Mouse (Mus musculus) adrenal gland, adult (tissue): ENCODE measurements around the gene Pno1.
A peak's percentile ranks its signal among the peaks of the same experiment; 100 is the strongest.
"Not testable (repeated sequence)": the region's sequence is repeated elsewhere in the genome, so short reads cannot be mapped to it uniquely, and the experiment has no call there.

ENCODE experiments used
- DNase-seq, 2 experiments: peaks; one replicate each; pipeline ENCODE4 v3.0.0; 2022 to 2023; ENCODE audit warnings: low spot score in 1 of 2; ENCODE audit not compliant: inconsistent age in 2 of 2

Pno1 gene

GRCm38 (mm10) chr11:17211258-17212140, at the start of gene Pno1:
Pno1 (minus strand) TSS chr11:17211568.
- peak; percentile 97 to 99 for DNase-seq

GRCm38 (mm10) chr11:17257861-17258260, 46.5 kb upstream of the Pno1 start:
- no peak for DNase-seq

- DNase-seq = peak; percentile 95 to 97
These were observed 46.1 kb upstream of the Pno1 start, which contains the start of gene C1d for GRCm38 (mm10) chr11:17257443-17257842. C1d (plus strand) TSS chr11:17257579.

GRCm38 (mm10) chr11:17256813-17257365, 45.5 kb upstream of the Pno1 start:
- DNase-seq = peak; percentile 23 to 53

- DNase-seq = no peak
These were observed 37.3 kb upstream of the Pno1 start for GRCm38 (mm10) chr11:17248715-17249114.

- not testable (repeated sequence) for DNase-seq
These were observed 27.2 kb upstream of the Pno1 start for GRCm38 (mm10) chr11:17238598-17238997.

GRCm38 (mm10) chr11:17236449-17237037, 25.2 kb upstream of the Pno1 start:
- DNase-seq = no peak

- no peak for DNase-seq
These were observed 21.4 kb upstream of the Pno1 start for GRCm38 (mm10) chr11:17232792-17233191.

GRCm38 (mm10) chr11:17221126-17221525, 9.8 kb upstream of the Pno1 start:
- DNase-seq = no peak

- DNase-seq = no peak
These were observed 4.1 kb upstream of the Pno1 start for GRCm38 (mm10) chr11:17215475-17215874.

- no peak for DNase-seq
These were observed 1.6 kb upstream of the Pno1 start for GRCm38 (mm10) chr11:17212903-17213509.

GRCm38 (mm10) chr11:17212141-17212495, 750 bp upstream of the Pno1 start:
- no peak for DNase-seq

- DNase-seq = no peak
These were observed 8.9 kb downstream of the Pno1 start for GRCm38 (mm10) chr11:17202481-17202880.

- DNase-seq = no peak
These were observed 10.4 kb downstream of the Pno1 start for GRCm38 (mm10) chr11:17200936-17201335.

GRCm38 (mm10) chr11:17199840-17200501, 11.4 kb downstream of the Pno1 start:
- no peak for DNase-seq

- no peak for DNase-seq
These were observed 12.2 kb downstream of the Pno1 start for GRCm38 (mm10) chr11:17199170-17199569.

GRCm38 (mm10) chr11:17192151-17192844, 19.1 kb downstream of the Pno1 start:
- DNase-seq = no peak

- DNase-seq = no peak
These were observed 22.6 kb downstream of the Pno1 start for GRCm38 (mm10) chr11:17188786-17189185.

- no peak for DNase-seq
These were observed 23.7 kb downstream of the Pno1 start for GRCm38 (mm10) chr11:17187649-17188048.

GRCm38 (mm10) chr11:17183165-17183564, 28.2 kb downstream of the Pno1 start:
- no peak for DNase-seq

- no peak for DNase-seq
These were observed 29.6 kb downstream of the Pno1 start, which contains the start of gene Wdr92 for GRCm38 (mm10) chr11:17181807-17182206. Wdr92 (plus strand) TSS chr11:17182107.
